Mouse (Mus musculus): ENCODE measurements at regions not wholly inside any gene's neighbourhood (a gene's known extent, or its start where the extent isn't known, plus 50 kb on each side); places are given as distances from the start of the nearest gene placed in this dataset.

GRCm38 (mm10) chr4:127640251-127641085, 282.5 kb upstream of the Gjb5 start:
- DNase-seq (ENCODE audit: low read depth, low spot score): peak; percentile 6

DNA sequence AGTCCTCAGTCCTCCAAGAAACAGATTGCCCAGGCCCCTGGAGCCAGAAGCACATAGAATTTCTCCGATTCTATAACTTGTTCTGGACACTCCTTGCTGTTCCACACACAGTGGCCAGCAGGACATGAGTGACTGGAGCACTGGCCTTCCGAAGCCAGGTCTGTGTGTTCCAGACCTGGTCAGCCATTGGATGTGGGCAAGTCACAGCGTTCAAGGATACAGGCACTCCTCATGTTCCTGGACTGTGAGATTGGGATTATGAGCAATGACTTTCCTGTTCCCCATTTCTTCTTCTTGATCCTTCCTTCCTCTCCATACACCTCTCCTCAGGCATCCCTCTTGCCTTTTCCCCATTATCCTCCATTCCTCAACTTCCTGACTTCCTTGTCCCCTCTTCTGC, 281.8 kb upstream of the Gjb5 start:
- DNase-seq (ENCODE audit: low read depth, low spot score): no peak

GRCm38 (mm10) chr4:127636934-127637333, 279.0 kb upstream of the Gjb5 start:
- DNase-seq (ENCODE audit: low read depth, low spot score): no peak

DNA sequence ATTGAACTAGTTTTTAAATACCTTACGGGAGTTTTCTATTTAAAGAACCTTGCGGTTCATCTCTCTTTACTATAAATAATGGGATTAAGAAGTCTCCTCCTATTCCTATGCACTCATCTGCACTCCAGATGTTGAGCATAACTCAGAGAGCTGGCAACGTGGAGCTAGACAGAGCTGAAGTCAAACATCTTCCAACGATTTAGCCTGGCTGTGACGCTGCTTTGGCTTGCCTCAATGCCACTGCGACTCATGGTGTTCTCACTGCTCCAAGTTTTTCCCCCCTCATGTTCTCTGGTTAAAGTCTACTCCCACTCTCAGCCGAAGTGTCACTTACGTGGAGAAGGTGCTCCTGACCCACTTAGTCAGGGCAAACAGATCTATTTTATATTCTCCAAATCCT, 277.3 kb upstream of the Gjb5 start:
- no peak for DNase-seq (ENCODE audit: low read depth, low spot score)

DNA sequence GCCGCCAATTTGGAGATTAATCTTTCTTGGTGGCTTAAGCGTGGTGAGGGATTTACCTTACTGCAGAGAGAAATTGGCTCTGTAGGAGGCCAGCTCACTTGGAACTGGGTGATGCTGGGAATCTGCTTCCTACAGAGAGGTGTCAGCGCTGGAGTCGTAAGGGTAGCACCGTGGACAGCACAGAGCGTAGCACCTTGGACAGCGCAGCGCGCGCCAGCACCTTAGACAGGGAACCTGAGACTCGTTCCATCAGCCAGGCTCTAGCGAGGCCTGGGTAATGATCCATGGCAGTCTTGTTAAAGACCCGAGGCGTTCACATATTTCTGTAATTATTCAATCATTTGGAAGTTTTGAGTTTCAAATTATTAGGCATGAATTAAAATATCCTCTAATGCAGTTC, 261.9 kb upstream of the Gjb5 start:
- DNase-seq (ENCODE audit: low read depth, low spot score): peak; percentile 84

GRCm38 (mm10) chr4:127612761-127613160, 254.8 kb upstream of the Gjb5 start:
- DNase-seq (ENCODE audit: low read depth, low spot score): peak; percentile 76

GRCm38 (mm10) chr4:127600919-127601318, 242.9 kb upstream of the Gjb5 start:
- no peak for DNase-seq (ENCODE audit: low read depth, low spot score)

DNA sequence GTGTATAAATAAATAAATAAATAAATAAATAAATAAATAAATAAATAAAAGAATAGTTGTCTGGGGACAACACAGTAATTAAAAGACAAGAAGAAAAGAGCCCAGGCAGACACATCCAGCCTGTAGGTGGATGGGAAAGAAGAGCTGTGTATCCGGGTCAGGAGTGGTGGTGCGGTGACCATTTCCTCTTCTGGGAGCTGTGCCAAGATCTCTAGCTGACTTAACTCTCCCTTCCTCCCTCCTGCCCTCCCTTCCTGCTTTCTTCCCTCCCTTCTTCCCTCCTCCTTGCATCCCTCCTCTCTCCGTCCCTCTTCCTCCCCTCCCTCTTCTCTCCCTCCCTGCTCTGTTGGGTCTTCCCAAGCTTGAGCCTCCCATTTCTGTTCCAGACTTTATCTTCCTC, 240.6 kb upstream of the Gjb5 start:
- no peak for DNase-seq (ENCODE audit: low read depth, low spot score)

DNA sequence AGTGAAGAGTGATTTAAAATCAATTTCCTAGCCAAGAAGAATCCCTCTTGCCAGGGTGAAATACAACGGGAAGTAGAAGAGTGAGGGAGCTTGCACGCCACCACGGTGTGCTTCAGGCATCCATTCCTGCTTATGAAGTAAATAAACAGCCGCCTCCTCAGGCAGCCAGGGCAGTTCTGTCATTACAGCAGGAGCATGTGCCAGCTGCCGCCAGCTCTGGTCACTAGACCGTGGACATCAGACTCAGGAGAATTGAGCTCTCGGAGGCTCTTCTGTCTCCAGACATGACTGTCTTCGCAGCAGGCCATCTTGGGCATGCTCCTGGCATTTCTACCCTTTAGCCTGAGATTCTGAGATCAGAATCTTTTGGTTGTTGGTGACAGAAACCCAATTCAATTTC, 236.1 kb upstream of the Gjb5 start:
- DNase-seq (ENCODE audit: low read depth, low spot score): no peak

DNA sequence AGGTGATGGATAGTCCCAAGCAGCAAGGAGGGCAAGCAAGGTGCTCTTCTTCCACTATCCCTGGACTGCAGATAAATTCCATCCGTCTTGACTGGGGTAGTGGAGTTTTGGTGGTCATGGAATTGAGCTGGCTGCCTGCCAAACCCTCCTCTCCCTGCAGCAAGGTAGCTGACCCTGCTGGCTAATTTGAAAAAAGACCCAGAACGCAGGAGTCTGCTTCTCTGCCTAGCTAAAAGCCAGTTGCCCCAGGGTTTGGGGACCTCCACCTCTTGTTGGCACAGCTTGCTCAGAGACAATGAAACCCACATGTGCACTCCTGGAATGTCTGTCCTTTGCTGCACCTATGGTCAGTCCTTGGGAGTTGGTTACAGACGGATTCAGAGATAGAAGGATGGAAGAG, 233.6 kb upstream of the Gjb5 start:
- no peak for DNase-seq (ENCODE audit: low read depth, low spot score)

DNA sequence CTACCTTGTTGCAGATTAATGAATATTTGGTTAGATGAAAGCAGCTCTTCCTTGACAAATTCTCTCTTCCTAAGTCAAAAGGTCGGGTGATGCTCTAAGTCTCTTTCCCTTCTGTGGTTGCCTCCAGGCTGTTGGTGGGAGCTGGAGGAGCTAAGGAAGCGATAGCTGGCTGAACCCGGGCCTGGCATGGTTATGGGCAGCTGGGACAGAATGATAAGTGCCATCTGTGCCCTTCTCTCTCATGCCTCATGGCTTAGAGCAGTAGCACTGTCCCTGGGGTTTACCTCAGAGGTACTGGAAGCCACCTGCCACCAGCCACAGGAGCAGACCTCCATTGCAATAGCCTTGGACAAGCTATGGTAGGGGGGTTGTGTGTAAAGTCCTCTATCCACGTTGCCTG, 228.8 kb upstream of the Gjb5 start:
- DNase-seq (ENCODE audit: low read depth, low spot score): no peak

GRCm38 (mm10) chr4:127576521-127576920, 218.5 kb upstream of the Gjb5 start:
- DNase-seq (ENCODE audit: low read depth, low spot score): no peak

- DNase-seq (ENCODE audit: low read depth, low spot score): no peak
These were observed 204.6 kb upstream of the Gjb5 start for GRCm38 (mm10) chr4:127562602-127563001.

DNA sequence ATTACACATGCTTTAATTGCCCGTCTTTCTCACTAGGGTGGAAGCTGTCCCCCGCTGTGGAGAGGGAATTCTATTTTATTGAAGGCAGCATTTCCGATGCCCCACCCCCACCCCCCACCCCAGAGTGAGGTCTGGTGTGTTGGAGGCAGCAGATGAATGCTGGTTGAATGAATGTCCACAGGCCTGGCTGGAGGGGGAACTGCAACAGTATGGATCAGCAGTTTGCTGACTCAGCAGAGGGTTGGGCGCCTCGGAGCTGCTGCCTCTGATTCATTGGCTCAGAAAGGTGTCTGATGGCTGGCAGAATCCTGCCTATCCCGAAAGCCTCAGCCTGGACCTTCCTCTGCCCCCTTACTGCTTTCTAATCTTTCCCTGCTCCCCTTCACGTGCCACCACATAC, 200.6 kb upstream of the Gjb5 start:
- DNase-seq (ENCODE audit: low read depth, low spot score): no peak

- no peak for DNase-seq (ENCODE audit: low read depth, low spot score)
These were observed 194.7 kb upstream of the Gjb5 start for GRCm38 (mm10) chr4:127552456-127553225.

DNA sequence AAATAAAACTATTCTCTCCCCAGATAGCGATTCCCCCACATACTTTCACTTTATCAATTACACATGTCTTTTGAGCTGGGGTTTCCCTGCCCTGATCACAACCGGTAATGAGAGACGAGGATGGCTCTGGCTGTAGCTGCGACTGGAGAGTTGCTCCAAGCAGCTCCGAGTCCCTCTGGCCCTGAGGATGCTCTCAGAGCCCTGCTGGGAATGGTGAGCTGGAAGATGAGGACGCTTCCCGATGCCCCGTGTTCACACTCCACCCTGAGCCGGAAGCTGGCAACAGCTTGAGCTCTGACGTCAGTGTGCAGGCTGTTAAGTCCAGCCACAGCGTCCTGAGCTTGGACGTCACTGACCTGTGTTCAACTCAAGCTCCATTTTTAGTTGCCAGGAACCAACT, 191.6 kb upstream of the Gjb5 start:
- DNase-seq (ENCODE audit: low read depth, low spot score): no peak

DNA sequence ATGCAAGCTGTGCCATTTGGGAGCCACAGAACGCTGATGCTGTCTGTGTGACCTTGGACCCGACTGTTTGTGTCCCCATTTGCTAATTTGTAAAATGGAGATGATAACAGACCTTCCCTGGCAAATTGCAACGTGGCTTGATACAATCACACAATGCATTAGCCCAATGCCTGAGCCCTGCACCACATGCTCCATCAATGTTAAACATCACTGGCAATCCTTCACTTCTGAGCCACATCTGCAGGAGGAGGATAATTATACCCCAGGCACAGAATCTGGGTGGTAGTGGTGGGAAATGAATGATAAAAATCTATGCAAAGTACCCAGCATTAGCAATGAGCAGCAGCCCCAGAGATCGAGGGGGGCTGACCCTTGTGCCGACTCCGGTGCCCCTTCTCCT, 191.0 kb upstream of the Gjb5 start:
- DNase-seq (ENCODE audit: low read depth, low spot score): no peak

- no peak for DNase-seq (ENCODE audit: low read depth, low spot score)
These were observed 187.1 kb upstream of the Gjb5 start for GRCm38 (mm10) chr4:127545106-127545505.

- no peak for DNase-seq (ENCODE audit: low read depth, low spot score)
These were observed 185.3 kb upstream of the Gjb5 start for GRCm38 (mm10) chr4:127543276-127543675.

DNA sequence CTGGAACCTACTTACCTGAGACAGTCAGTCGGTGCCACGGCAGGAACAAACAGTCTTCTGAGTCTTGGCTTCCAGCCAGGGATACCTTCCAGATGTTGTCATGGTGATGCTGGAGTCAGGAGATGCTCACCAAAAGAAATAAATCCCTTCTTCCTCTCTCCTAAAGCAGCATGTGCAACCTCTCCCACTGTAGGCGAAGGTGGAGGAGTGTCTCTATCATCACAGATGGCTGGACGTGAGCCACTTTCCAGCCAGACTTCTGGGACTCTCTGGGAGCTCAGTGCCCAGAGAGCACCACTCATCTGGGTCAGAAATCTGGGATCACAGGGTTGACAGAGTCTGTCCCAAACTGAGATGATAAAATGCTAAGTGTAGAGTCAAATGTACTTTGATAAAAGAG, 184.8 kb upstream of the Gjb5 start:
- DNase-seq (ENCODE audit: low read depth, low spot score): no peak

- peak; percentile 74 for DNase-seq (ENCODE audit: low read depth, low spot score)
These were observed 179.0 kb upstream of the Gjb5 start for GRCm38 (mm10) chr4:127536952-127537351.

- peak; percentile 57 for DNase-seq (ENCODE audit: low read depth, low spot score)
These were observed 177.6 kb upstream of the Gjb5 start for GRCm38 (mm10) chr4:127535630-127536029.

- DNase-seq (ENCODE audit: low read depth, low spot score): no peak
These were observed 176.4 kb upstream of the Gjb5 start for GRCm38 (mm10) chr4:127534411-127534810.

Data from ZHBTc4 (cell line).